Mouse (Mus musculus): Measurements from ENCODE around the gene Atp2b4.

Gene Atp2b4

GRCm38 (mm10) chr1:133797979-133798820 is 2.6 kb downstream of the Atp2b4 start:
- peak in 1 of 2 experiments; percentile 12 for DNase-seq

GRCm38 (mm10) chr1:133797327-133797978 is 3.4 kb downstream of the Atp2b4 start:
- no peak for DNase-seq

- no peak for DNase-seq
Observed at GRCm38 (mm10) chr1:133793646-133794045, 7.2 kb downstream of the Atp2b4 start.

GRCm38 (mm10) chr1:133790011-133790410 is 10.8 kb downstream of the Atp2b4 start:
- no peak for DNase-seq

GRCm38 (mm10) chr1:133788864-133789263 is 12.0 kb downstream of the Atp2b4 start:
- no peak for DNase-seq

- DNase-seq, result no peak
Observed at GRCm38 (mm10) chr1:133787500-133788210, 13.2 kb downstream of the Atp2b4 start.

GRCm38 (mm10) chr1:133784621-133785020 is 16.2 kb downstream of the Atp2b4 start:
- no peak for DNase-seq

GRCm38 (mm10) chr1:133781531-133781930 is 19.3 kb downstream of the Atp2b4 start:
- no peak for DNase-seq

GRCm38 (mm10) chr1:133779043-133779442 is 21.8 kb downstream of the Atp2b4 start:
- DNase-seq, result peak in 1 of 2 experiments; percentile 13

GRCm38 (mm10) chr1:133777651-133778231 is 23.1 kb downstream of the Atp2b4 start:
- DNase-seq, result no peak

- no peak for DNase-seq
Observed at GRCm38 (mm10) chr1:133772553-133772952, 28.3 kb downstream of the Atp2b4 start.

GRCm38 (mm10) chr1:133771831-133772399 is 28.9 kb downstream of the Atp2b4 start:
- no peak for DNase-seq

GRCm38 (mm10) chr1:133767994-133768393 is 32.8 kb downstream of the Atp2b4 start:
- no peak for DNase-seq

- DNase-seq, result no peak
Observed at GRCm38 (mm10) chr1:133766901-133767529, 33.8 kb downstream of the Atp2b4 start.

- no peak for DNase-seq
Observed at GRCm38 (mm10) chr1:133765376-133765775, 35.5 kb downstream of the Atp2b4 start.

- DNase-seq, result no peak
Observed at GRCm38 (mm10) chr1:133762946-133763422, 37.9 kb downstream of the Atp2b4 start.

- no peak for DNase-seq
Observed at GRCm38 (mm10) chr1:133761278-133761677, 39.6 kb downstream of the Atp2b4 start.

GRCm38 (mm10) chr1:133754317-133754868 is 46.4 kb downstream of the Atp2b4 start:
- no peak for DNase-seq

GRCm38 (mm10) chr1:133753325-133753724 is 47.5 kb downstream of the Atp2b4 start:
- DNase-seq, result no peak

- DNase-seq, result no peak
Observed at GRCm38 (mm10) chr1:133751621-133752020, 49.2 kb downstream of the Atp2b4 start.

GRCm38 (mm10) chr1:133749954-133750353 is 50.9 kb downstream of the Atp2b4 start:
- no peak for DNase-seq

GRCm38 (mm10) chr1:133745078-133745495 is 55.8 kb downstream of the Atp2b4 start:
- no peak for DNase-seq
